Mouse (Mus musculus) limb, embryonic 12.5 days (tissue): ENCODE results near the gene Svs4. TPM values are rescaled to one million over a fixed set of nuclear protein-coding genes. Genes with fewer than 3 reads are reported as not detected.

ENCODE experiments used
- polyA plus RNA-seq: library from polyadenylated mRNA; unstranded; fragments of >200 nt; fragmentation: Nextera tagmentation; extraction: Ambion mirVana; gene quantifications from 2 replicates; pipeline ENCODE4 v1.2.1, GENCODE M21; 2016

The Svs4 gene
- polyA plus RNA-seq, 1 experiment from 2014 or later, result not detected

Other genes starting within 250 kb of the Svs4 start
- 28.2 and 29.6 TPM in 2 replicates for gene Stk4, start 208.1 kb downstream of the Svs4 start, polyA plus RNA-seq
- 53.6 and 53.7 TPM in 2 replicates for gene Tomm34, start 207.3 kb downstream of the Svs4 start, polyA plus RNA-seq
- 1.1 and 1.3 TPM in 2 replicates for gene Kcns1, start 107.3 kb downstream of the Svs4 start, polyA plus RNA-seq
- not detected in 2 replicates for gene Wfdc5, start 95.7 kb downstream of the Svs4 start, polyA plus RNA-seq
- gene Wfdc12, start 87.9 kb downstream of the Svs4 start, polyA plus RNA-seq, result not detected in 2 replicates
- not detected in 2 replicates for gene Wfdc15a, start 78.3 kb downstream of the Svs4 start, polyA plus RNA-seq
- not detected in 2 replicates for gene Wfdc15b, start 56.8 kb downstream of the Svs4 start, polyA plus RNA-seq
- gene Svs2, start 40.0 kb downstream of the Svs4 start, polyA plus RNA-seq, result not detected in 2 replicates
- gene Svs3b, start 21.8 kb downstream of the Svs4 start, polyA plus RNA-seq, result not detected in 2 replicates
- not detected in 2 replicates for gene Svs3a, start 10.8 kb upstream of the Svs4 start, polyA plus RNA-seq
- not detected in 2 replicates for gene Svs6, start 38.3 kb upstream of the Svs4 start, polyA plus RNA-seq
- gene Svs5, start 54.3 kb upstream of the Svs4 start, polyA plus RNA-seq, result not detected in 2 replicates
- 1.2 and 2.5 TPM in 2 replicates for gene Slpi, start 110.6 kb upstream of the Svs4 start, polyA plus RNA-seq
- gene Rbpjl, start 124.7 kb upstream of the Svs4 start, polyA plus RNA-seq, result 0.40 and 0.55 TPM in 2 replicates
- 50.5 and 78.0 TPM in 2 replicates for gene Matn4, start 126.7 kb upstream of the Svs4 start, polyA plus RNA-seq
- 34.3 and 36.5 TPM in 2 replicates for gene Sdc4, start 165.4 kb upstream of the Svs4 start, polyA plus RNA-seq
- gene Sys1, start 178.5 kb upstream of the Svs4 start, polyA plus RNA-seq, result 55.2 and 59.2 TPM in 2 replicates
- 2.3 and 3.4 TPM in 2 replicates for gene Gm20458, start 182.5 kb upstream of the Svs4 start, polyA plus RNA-seq
- not detected in 2 replicates for gene Trp53tg5, start 195.3 kb upstream of the Svs4 start, polyA plus RNA-seq
- 1.2 and 1.7 TPM in 2 replicates for gene Dbndd2, start 207.6 kb upstream of the Svs4 start, polyA plus RNA-seq
- 24.9 and 32.7 TPM in 2 replicates for gene Pigt, start 219.1 kb upstream of the Svs4 start, polyA plus RNA-seq